Mouse (Mus musculus): ENCODE results near the gene Nav2.

DNA sequence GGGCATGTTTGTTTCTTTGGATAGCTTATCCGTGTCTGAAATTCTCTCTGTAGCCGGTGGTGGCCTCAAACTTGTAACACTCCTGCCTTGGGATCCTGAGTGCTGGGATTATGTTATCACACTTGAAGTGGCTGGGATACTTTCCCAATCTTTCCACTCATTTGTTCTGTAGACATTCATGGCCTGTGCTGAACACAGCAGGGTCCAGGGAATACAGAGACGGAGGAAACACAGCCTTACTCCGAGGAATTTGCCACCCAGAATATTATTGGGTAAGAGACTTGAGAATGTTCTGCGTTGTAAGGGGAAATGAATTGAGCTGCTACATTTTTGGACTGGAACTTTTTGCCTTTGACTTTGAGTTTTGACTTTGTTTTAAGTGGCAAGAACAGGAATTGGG lies 118.0 kb downstream of the Nav2 start:
- TF ChIP-seq CTCF (IDR thresholded peaks at IDR 0.05) = no peak
- no peak for TF ChIP-seq POLR2A (IDR thresholded peaks at IDR 0.05; ENCODE audit: insufficient read depth, low read depth, low read length)

Measured in heart, adult 2 months (tissue).